Mouse (Mus musculus): ENCODE measurements around the gene Rita1.

Gene Rita1

GRCm38 (mm10) chr5:120627515-120628300, 15.3 kb upstream of the Rita1 start:
- DNase-seq (ENCODE audit: low read depth, low spot score): no peak

GRCm38 (mm10) chr5:120626399-120626798, 14.0 kb upstream of the Rita1 start:
- peak; percentile 52 for DNase-seq (ENCODE audit: low read depth, low spot score)

- DNase-seq (ENCODE audit: low read depth, low spot score): no peak
Observed at GRCm38 (mm10) chr5:120624427-120624826, 12.0 kb upstream of the Rita1 start.

GRCm38 (mm10) chr5:120622198-120622851, 9.9 kb upstream of the Rita1 start:
- DNase-seq (ENCODE audit: low read depth, low spot score): peak; percentile 75

DNA sequence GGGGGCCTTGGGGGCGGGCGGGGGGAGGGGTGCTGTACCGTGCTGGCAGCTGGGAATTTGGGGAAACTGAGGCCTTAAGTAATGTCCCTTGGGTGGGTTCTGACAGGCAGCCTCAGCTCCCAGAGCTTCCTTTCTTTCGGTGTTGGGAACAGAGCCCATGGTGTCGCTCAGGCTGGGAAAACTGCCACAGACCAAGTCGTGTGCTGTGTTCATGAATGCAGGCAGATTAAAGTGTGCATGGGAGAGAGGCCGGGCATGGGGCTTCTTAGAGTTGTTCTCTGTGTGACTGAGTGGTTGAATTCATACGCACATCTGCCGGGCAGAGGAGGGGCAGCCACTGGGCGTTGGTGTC, 9.4 kb upstream of the Rita1 start:
- no peak for DNase-seq (ENCODE audit: low read depth, low spot score)

- peak; percentile 75 for DNase-seq (ENCODE audit: low read depth, low spot score)
Observed at GRCm38 (mm10) chr5:120621078-120621765, 8.8 kb upstream of the Rita1 start.

DNA sequence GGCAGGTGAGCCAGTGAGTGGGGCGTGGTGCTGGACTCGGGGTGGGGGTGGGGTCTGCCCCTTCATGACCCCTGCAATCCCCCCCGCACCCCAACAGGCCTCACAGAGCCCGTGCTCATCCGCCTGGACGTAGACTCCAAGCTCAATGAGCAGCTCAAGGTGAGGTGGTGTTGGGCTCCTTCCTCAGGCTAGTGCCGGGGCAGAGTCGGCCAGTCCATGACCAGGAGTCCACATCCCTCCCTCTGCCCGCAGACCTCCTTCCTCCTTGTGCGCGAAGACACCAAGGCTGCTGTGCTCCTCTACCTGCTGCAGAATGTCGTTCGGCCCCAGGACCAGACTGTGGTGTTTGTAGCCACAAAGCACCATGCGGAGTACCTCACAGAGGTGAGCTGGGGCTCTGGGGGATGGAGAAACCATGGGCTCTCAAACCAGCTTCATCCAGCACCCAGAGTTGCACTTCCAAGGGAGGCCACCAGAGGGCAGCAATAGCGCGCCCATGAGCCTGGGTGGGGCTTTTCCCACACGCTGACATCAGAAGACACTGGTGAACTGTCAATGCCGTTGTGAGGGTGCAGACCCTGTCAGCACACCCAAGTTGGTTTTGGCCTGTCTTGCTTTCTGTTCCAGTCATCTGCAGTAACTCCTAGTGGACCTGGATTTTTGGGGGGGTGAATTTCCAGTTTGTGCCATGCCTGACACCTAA, 8.1 kb upstream of the Rita1 start:
- peak; percentile 94 for DNase-seq (ENCODE audit: low read depth, low spot score)

DNA sequence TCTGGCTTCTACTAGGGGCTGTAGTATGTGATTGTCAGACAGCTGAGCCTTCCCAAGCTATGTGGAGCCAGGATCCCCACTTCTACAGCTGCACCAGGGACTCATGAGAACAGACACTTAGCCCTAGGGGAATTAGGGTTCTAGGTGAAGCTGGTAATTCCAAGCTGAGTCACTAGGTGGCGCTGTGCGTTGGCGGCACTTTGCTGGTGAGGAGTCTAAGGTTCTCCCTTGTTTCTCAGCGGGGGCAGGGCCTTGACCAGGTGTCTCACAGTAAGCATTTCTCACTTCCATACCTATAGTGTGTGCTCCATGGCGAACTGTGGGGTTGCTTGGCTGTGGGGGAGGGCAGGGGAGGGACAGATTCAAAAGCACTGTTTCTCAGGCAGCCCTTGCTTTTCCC, 6.8 kb upstream of the Rita1 start:
- peak; percentile 86 for DNase-seq (ENCODE audit: low read depth, low spot score)

DNA sequence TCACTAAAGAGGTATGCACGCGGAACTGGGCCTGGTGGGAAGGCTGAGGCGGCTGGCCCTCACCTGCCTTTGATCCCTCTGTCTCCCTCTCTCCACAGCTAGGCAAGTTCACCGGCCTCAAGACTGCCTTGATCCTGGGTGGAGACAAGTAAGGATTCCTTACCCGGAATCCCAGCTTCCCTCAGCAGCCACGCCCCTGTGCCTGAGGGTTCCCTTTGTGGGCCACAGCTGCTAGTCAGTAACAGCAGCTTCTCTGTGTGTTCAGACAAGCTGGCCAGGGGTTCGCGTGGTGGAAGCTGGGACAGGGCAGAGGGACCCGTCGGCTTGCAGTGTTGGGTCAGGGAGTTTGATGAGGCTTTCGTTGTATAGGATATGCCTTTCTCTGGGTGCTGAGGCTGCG, 6.4 kb upstream of the Rita1 start:
- DNase-seq (ENCODE audit: low read depth, low spot score): no peak

DNA sequence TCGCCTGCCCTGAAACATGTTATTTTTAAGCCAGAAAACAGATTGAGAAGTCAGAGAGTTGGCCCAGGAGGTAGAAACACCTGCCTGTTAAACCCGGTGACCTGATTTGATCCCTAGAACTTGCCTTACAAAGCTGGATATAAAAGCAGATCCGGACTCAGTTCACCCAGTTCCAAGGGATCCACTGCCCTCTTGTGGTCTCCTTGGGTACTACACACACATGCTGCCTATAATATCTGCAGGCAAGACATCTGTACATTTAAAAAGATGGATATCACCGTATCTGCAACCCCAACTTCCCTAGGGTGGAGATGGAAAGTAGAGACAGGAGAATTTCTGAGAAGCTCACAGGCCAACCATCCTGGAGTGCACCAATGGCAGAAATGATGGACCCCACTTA, 3.5 kb upstream of the Rita1 start:
- peak; percentile 79 for DNase-seq (ENCODE audit: low read depth, low spot score)

GRCm38 (mm10) chr5:120612822-120613604, 624 bp upstream of the Rita1 start:
- DNase-seq (ENCODE audit: low read depth, low spot score): peak; percentile 100

DNA sequence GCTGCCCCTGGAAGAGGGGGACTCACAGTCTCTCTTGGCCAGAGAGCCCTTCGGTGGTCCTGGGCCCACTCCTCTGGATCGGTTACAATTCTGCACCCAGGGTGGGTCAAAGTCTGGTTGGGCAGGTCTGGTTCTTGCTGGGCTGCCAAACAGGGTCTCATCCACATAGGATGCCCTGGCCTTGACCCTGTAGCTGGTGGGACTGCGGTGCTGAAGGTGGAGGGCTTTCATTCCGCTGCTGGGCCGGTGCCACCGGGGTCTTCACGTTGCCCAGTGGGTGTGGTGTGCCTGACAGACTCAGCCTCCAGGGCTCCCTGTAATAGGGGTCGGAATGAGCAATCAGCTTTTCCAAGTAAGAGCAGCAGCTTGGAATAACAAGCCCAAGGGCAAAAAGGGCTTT, 973 bp downstream of the Rita1 start:
- DNase-seq (ENCODE audit: low read depth, low spot score): peak; percentile 19

DNA sequence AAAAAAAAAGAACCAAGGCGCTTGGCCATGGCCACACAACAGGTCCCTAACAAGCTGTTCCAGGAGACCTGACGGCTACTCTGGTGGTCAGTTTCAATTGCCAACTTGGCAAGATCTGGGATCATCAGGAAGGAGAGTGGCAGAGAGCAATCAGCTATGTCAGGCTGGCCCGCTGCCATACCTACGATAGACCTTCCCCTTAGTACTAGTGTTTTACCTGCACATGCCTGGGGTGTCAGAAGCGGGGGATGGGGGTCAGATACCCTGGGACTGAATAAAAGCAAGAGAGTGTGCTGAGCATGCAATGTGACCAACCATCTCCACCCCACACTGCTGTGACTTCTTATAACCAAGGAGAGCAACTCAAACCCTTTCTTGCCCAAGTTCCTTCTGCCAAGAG, 1.5 kb downstream of the Rita1 start:
- no peak for DNase-seq (ENCODE audit: low read depth, low spot score)

- DNase-seq (ENCODE audit: low read depth, low spot score): no peak
Observed at GRCm38 (mm10) chr5:120609246-120609775, 3.1 kb downstream of the Rita1 start.

GRCm38 (mm10) chr5:120607335-120607734, 5.1 kb downstream of the Rita1 start:
- no peak for DNase-seq (ENCODE audit: low read depth, low spot score)

- no peak for DNase-seq (ENCODE audit: low read depth, low spot score)
Observed at GRCm38 (mm10) chr5:120606590-120607200, 5.7 kb downstream of the Rita1 start.

GRCm38 (mm10) chr5:120605688-120606087, 6.7 kb downstream of the Rita1 start:
- peak; percentile 95 for DNase-seq (ENCODE audit: low read depth, low spot score)

DNA sequence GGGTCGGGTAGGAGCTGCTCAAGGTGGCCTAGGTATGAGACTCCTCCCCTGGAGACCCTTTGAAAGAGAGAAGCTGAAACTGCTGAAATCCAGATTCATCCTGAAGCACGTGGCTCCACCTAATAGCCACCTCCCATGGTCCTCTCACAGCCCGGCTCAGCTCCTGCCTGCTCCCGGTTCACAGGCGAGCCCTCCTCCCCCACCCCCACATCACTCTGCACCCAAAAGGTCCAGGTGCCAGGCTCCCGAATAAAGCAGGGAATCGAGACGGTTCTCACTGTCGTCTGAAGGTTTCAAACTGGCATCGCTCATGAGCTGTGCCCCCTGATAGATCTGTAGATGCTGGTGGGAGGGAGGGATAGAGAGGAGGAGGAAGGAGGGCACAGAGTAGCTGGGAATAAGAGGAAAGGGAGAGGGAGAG, 7.1 kb downstream of the Rita1 start:
- DNase-seq (ENCODE audit: low read depth, low spot score): peak; percentile 36

DNA sequence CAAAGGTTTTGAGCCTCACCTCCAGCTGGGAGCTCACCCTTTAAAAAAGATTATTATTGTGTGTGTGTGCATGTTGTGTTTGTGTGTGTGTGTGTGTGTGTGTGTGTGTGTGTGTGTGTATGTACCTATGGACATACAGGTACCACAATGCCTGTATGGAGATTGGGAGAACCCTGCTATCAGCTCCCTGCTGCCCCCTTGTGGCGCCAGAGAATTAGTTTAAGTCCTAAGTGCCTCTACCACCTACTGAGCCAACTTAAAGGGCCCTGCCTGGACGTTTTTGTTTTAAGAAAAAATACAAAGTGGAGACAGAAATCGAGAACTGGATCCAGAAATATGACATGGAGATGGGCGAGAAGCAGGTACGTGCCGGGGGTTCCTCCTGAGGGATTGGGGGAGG, 7.5 kb downstream of the Rita1 start:
- DNase-seq (ENCODE audit: low read depth, low spot score): peak; percentile 91

GRCm38 (mm10) chr5:120603515-120603914, 8.9 kb downstream of the Rita1 start:
- DNase-seq (ENCODE audit: low read depth, low spot score): no peak

DNA sequence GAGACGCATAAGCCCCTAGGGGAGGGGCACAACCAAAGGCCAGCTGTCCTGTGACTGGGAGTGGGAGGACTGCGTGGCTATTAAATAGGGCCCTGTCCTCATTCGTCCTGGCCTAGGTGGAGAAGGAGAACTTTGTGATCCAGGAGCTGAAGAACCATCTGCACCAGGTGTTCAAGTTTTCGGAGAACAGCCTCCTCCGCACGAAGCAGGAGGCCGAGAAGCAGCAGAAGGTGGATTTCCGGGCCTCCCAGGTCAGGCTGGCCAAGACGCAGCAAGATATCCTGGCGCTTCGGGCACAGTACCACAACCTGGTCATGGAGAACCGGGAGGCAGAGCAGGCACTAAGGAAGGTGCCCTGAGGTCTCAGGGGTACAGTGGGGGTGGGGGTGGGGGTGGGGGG, 10.2 kb downstream of the Rita1 start:
- no peak for DNase-seq (ENCODE audit: low read depth, low spot score)
